Mouse (Mus musculus) mature B cell (primary cell): ENCODE measurements around the gene Sfn.

ENCODE experiments used
- in situ Hi-C: fragments of 300-500 bp; cut with MboI; formaldehyde crosslinking; loops from 2 replicates; pipeline ENCODE4 v1.14.3; 2019

The Sfn gene

GRCm38 (mm10) chr4:133584059-133584951 is 17.7 kb downstream of the Sfn start, which contains the start of gene Gpn2:
Gpn2 (plus strand) TSS chr4:133584362.
- in situ Hi-C loops = no loop called here

- in situ Hi-C loops = no loop called here
Observed at GRCm38 (mm10) chr4:133583690-133584058, 18.3 kb downstream of the Sfn start.

- in situ Hi-C loops = no loop called here
Observed at GRCm38 (mm10) chr4:133577983-133578382, 24.0 kb downstream of the Sfn start.

GRCm38 (mm10) chr4:133574843-133575202 is 27.1 kb downstream of the Sfn start:
- in situ Hi-C loops = no loop called here

GRCm38 (mm10) chr4:133574070-133574842 is 27.7 kb downstream of the Sfn start, which contains the start of gene Gpatch3:
Gpatch3 (plus strand) TSS chr4:133574745.
- in situ Hi-C loops = no loop called here

GRCm38 (mm10) chr4:133570066-133570466 is 31.9 kb downstream of the Sfn start:
- in situ Hi-C loops = no loop called here

DNA sequence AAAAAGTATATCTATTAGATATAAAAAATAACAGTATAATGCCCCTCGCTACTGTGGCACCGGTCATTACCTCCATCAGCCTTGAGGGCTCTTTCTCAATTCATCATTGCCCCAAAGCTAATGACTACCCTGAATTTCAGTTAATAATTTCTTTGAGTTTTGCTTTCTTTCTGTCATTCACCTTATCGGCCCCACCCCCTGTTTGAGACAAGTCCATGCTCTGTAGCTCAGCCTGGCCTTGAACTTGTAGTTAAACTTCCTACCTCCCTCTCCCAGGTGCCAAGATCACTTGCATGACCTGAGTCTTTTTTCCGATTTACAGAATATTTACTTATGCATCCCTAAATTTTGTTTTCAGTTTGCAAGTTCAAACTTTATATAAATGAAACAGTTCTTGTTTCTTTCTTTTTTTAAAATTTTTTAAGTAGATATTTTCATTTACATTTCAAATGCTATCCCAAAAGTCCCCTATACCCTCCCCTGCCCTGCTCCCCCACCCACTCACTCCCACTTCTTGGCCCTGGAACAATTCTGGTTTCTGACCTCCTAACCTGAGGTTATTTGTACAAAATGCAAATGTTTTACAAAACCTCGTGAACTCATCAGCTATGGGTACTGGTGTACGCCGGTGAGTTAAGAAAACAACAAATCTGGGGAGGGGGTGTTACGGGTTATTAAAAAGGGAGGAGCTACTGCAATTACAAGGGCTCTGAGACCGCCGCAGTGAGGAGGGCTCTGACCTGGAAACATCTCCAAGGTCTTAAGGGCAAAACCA is 32.5 kb downstream of the Sfn start:
- in situ Hi-C loops = no loop called here

DNA sequence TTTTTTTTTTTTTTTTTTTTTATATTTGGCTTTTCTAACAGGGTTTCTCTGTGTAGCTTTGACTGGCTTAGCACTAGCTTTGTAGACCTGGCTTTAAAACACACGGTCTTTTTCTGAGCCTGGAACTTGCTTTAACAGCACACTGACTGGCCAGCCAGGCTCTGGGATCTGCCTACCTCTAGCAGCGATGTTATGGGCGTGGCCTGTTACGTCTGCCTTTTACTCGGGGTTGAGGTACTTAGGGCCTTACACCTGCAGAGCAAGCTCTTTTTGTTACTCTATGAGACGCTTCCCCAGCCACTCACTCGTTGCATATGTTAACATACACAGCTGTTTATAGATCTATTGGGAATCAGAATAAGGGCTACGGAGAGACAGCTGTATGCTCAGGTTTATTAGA is 34.7 kb downstream of the Sfn start:
- in situ Hi-C loops = no loop called here

GRCm38 (mm10) chr4:133563123-133563571 is 38.8 kb downstream of the Sfn start:
- in situ Hi-C loops = no loop called here

DNA sequence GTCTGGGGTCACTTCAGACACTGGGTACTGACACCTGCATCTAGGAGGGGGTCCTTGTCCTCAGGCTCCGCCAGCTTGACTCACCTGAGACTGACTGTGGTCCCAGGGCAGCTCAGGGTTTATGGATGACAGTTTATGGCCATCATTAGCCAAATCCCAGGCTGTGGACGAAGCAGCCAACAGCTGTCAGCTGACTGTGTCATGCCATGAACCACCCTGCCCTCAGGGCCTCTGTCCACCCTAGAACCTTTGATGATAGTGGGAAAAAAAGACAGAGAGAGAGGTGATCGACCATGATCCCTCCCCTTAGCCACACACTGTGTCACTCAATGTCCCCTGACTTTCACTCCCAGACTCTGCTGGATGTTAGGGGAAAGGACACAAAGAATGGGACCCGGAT is 40.3 kb downstream of the Sfn start:
- in situ Hi-C loops = no loop called here

DNA sequence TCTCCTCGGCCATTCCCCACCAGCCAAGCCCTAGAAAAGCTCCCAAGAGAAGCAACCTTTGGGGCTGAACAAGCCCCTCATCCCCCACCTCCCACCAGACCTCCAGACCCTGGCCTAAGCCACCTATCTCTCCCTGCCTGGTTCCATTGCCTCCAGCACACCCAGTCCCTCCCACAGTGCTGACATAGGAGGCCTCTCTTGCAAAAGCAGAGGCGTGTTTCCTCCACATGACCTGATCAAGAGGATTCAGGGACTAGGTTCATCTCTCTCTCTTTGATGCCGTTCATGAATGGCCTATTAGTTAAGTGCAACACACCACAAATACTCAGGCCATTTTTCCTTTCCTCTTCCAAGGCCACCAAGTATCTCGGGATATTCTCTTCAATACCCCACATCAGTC is 42.1 kb downstream of the Sfn start:
- in situ Hi-C loops = no loop called here

GRCm38 (mm10) chr4:133557041-133557717 is 44.8 kb downstream of the Sfn start:
- in situ Hi-C loops = no loop called here

DNA sequence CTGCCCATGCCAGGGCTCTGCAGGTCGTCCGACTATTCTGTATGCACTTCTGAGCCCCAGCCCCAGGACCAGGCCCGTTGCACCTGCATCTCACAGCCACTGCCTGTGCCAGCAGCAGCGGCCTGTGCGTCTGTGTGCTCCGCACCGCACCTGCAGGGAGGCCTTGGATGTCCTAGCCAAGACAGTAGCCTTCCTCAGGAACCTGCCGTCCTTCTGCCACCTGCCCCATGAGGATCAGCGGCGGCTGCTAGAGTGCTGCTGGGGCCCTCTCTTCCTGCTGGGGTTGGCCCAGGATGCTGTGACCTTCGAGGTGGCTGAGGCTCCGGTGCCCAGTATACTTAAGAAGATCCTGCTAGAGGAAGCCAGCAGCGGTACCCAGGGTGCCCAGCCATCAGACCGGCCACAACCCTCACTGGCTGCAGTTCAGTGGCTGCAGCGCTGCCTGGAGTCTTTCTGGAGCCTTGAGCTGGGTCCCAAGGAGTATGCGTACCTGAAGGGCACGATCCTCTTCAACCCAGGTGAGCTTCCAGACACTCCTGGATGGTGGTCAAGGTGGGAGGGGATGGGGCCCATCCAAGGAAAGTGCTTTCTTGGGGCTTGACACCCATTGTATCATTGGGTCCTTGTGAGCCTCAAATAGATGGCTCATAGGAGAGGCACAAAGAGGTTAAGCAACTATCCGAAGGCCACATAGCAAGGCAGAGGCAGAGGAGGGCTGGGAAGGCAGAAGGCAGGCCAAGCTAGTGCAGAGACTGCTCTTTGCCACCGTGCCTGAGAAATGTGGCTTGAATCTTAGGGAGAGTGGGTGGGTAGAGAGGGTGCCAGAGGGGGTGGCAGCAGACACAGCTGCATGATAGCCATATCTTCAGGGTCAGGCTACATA is 48.3 kb downstream of the Sfn start:
- in situ Hi-C loops = no loop called here

- in situ Hi-C loops = no loop called here
Observed at GRCm38 (mm10) chr4:133552768-133553447, 49.1 kb downstream of the Sfn start, which contains the start of gene Nr0b2. Nr0b2 (plus strand) TSS chr4:133553376.

DNA sequence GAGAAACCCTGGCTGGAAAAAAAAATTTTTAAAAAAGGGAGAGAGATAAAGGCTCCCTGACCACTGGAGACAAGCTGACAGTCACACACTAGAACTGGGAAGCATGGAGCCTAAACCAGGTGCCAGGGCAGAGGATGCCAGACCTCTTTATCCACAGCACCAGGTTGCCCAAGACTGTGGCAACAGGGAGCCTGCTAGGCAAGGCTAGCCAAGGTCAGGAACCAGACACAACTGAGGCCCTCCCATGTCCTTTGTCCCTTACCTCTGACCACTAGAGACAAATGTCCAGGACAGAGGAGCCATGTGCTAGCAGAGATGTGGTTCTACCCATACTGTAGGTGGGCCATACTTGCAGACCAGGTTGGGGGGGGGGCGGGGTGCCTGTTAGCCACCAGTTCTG is 49.9 kb downstream of the Sfn start:
- in situ Hi-C loops = no loop called here
